Mouse (Mus musculus): Measurements from ENCODE around the gene Btbd9.

Gene Btbd9

DNA sequence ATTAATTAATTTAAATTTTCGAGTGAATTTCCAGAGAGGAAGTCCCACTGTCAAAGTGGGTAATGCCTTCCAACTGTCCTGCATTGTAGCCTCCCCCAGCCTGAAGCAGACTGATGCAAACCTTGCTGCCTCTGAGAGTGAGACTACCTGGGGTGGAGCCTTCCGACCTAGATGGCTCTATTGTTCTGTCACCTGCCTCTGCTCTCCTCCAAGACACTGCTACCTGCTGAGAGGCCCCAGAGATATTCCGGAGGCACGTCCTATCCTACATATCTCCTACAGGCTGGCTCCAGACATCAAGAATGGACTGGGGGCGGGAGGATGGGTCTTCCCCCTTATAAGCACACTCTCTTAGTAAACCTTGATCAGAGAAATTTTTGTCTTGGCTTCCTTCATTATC lies 22.0 kb upstream of the Btbd9 start:
- no peak for DNase-seq (ENCODE audit: low spot score in 2 of 2)

DNA sequence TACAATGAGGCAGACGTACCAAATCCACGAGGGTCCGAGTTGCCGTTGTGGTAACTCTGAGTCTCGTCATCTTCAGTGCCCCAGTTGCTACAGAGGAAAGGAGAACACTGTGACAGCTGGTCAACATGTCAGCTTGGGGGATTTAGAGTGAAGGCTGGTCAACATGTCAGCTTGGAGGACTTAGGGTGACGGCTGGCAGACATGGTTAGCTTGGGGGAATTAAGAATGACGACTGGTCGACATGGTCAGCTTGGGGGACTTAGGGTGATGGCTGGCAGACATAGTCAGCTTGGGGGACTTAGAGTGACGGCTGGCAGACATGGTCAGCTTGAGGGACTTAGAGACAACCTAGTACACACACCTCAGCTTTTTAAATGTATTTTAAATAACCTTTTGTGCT lies 21.5 kb upstream of the Btbd9 start:
- no peak for DNase-seq (ENCODE audit: low spot score in 2 of 2)

DNA sequence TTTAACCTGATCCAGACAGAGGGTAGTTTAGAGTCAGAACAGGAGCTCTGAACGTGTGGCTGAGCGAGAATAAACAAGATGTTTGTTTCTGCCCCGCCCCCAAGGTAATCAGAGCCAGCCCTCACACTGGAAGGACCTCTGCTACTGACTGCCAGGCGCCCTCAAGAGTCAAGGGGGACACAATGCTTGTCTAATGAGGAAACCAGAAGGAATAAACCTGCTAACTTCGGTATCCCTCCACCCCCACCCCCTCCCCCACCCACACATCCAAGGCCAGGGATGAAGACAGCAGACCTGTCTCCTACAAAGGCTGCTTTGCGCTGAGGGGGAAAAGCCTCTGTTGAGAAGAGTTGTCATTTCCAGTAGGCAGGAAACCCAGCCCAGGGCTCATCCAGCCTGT lies 18.6 kb upstream of the Btbd9 start:
- no peak for DNase-seq (ENCODE audit: low spot score in 2 of 2)

DNA sequence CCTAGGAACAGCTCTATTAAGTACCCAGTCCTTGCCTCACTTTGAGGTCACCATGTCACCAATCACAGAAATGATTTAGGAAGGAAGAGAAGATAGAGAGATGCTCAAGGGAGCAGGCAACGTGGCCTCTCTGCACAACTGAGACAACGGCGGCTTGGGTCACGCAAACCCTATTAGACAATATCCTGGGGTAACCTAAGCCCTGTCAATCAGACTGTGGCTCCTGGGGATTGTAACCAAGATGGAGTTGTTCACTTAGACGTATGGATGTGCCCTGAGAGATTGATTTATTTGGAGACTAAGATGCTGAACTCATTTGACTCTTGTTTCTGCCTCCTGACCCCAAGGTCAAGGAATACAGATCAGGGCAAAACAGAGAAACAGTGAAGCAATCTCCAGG lies 18.1 kb upstream of the Btbd9 start:
- no peak for DNase-seq (ENCODE audit: low spot score in 2 of 2)

DNA sequence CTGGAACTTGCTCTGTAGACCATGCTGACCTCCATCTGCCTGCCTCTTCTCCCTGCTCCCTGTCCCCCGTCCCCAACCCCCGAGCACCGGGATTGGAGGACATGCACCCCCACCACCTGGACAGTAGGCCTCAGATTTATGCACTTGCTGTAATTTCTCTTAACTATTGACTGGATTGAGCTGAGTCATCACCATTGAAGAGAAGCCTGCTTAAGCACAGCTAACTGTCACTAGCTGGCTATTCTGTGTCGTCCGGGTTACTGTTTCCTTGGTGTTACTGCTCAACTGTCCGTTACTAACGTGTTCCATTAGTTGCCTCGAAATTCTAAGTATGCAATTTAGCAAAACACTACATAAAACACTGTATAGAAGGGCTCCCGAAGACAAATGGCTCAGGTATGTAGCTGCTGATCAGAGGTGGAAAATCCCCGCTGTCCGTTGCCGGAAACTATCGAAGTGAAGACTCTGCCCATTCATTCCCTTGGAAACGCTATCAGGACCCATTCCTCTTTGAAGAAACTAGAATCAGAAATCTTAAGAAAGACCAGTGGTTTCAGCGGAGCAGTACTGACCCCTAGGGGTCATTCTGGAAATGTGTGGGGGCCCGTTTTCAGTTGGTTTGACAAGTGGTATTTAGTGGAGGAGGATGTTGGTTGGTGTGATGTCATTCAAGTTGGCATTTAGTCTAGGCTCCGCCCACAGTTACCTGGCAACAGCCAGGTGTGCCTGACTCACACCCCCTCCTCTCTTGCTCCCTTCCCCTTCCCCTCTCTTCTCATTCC lies 14.3 kb upstream of the Btbd9 start:
- DNase-seq (ENCODE audit: low spot score in 2 of 2) = peak; percentile 77 to 78

DNA sequence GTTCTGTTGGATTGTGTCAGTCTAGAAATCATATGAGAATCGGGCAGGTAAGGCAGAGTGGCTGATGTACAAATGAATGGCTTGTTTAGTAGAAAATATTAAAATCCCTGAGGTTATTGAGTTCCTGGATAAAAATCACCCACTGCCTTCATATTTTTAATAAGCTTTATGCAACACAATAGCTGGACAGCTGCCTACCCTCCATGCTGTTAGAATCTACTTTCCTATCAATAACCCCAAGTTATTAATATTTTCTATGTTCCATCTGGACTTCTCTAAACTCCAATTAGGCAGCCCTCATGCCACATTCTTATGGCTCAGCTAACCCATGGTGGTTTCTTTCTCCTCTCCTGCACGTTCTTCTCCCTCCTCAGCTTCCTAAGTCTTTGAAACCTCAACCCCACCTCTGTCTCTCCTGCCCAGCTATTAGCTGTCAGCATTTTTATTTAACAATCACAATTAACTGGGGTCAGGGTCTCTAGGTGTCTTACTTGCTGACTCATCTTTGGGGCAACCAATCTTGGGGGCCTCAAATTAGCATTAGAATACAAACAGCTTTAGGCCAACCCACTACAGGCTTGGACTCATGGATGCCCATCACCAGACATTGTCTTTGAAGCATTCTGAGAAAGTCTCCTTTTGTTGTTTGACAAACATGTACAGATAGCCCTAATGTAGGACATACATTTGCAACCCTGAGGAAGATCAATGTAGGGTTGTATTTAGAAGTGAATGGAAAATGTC lies 7.1 kb upstream of the Btbd9 start:
- no peak for DNase-seq (ENCODE audit: low spot score in 2 of 2)

DNA sequence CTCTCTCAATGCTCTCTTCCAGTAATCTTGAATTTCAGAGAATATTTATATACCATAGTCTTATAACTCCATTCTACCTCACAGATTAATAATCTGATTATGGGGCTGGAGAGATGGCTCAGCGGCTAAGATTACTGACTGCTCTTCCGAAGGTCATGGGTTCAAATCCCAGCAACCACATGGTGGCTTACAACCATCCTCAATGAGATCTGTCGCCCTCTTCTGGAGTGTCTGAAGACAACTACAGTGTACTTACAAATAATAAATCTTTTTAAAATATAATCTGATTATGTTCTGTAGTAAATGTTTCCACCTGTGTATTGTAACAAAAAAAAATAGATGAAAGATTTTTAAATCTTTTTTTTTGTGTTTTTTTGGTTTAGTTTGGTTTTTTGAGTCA lies 6.0 kb upstream of the Btbd9 start:
- DNase-seq (ENCODE audit: low spot score in 2 of 2) = no peak

DNA sequence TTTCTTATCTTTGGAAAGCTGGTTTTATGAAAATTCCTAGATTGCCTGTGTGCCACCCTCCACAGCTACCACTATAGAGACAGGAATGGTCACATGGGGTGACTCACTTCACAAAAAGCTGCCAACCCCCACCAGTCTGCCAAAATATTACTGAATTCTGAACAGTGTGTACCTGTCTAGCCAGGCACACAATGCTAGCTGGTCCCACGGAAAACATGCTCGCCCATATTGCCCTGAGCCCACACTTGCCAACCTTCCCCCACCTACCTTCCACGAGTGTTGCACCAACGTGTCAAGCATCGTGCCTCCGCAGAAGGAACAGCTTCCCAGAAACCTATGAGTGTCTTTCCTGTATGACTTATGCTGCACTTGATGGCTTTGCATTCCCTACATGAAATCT lies 4.9 kb upstream of the Btbd9 start:
- DNase-seq (ENCODE audit: low spot score in 2 of 2) = no peak

DNA sequence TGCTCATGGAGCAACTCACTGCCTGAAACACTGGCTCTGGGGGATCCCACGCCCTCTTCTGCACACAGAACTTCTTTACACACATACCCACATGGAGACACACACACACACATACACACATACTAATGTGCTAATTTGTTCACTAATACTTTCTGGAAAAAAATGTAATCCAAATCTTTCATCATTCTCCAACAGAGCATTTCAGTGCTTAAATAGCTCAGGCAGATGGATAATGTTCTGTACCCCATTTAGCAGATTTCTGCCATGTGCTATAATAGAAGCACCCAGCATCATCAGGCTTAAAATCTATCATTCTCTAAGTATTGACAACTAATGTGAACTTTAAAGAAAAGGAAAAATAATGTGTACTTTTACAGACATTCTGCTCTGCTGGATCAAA lies 4.5 kb upstream of the Btbd9 start:
- DNase-seq (ENCODE audit: low spot score in 2 of 2) = no peak

DNA sequence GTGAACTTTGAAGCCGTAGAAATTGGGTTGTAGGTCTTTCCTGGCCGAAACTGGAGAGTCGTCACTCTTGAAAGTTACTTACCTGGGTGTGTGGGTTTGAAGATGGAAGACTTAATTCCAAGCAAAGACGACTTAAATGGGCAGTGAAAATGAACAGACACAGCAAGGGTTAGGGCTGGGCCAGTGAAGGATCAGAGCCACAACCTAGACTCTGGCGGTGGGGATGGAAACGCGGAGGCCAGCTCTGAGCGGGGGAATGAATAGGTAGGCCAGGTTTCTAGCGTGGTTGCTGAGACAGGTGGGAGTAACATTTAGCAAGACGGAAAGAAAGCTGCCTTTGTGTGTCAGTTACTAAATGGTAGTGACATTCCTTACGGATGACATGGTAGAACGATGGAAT lies 658 bp upstream of the Btbd9 start:
- no peak for DNase-seq (ENCODE audit: low spot score in 2 of 2)

DNA sequence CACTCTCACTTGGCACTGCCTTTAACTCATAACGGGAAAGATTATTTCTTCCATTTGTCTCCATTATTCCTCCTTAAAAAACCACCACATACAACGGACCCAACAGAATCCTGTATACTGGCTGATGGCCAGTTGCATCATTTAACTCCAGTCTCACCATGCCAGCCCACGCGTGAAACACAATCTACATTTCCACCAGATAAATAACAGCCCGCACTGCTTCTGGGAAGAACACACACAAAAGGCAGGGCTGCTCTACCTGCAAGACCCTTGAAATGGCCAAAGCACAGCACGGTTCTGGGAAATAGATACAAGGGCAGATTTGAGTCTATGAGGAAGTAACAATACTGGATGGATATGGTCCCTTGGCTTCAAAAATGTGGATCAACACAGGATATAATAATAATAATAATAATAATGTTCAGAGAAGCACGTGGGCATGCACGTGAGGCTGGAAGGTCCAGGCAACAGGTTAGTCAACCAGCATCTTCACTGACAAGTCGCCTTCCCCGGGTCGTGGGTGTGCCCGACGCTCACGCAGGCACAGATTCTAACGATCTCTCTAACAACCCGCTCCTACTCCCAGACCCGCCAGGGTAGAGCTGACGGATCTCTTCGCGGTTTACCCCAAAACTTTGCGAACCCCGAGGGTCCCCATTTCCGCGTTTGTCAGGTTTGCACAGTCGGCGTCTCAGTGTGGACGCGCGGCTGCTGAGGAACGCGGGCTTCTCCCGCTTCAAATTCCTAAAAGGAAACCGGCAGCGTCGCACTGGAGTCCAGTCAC lies 975 bp downstream of the Btbd9 start:
- peak; percentile 47 to 81 for DNase-seq (ENCODE audit: low spot score in 2 of 2)

DNA sequence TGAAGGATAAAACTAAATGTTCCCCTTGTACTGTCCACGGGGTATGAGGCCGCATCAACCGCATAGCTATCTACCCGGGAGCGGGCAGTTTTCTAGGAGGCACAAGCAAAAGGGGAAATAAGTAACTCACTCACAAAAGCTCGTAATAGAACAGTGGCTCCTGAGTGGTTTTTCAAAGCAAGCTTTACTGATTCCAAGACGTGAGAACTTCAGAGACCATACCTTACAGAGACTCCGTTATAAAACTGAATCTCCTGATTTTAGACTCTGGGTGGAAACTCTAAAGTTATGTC lies 1.6 kb downstream of the Btbd9 start:
- no peak for DNase-seq (ENCODE audit: low spot score in 2 of 2)

DNA sequence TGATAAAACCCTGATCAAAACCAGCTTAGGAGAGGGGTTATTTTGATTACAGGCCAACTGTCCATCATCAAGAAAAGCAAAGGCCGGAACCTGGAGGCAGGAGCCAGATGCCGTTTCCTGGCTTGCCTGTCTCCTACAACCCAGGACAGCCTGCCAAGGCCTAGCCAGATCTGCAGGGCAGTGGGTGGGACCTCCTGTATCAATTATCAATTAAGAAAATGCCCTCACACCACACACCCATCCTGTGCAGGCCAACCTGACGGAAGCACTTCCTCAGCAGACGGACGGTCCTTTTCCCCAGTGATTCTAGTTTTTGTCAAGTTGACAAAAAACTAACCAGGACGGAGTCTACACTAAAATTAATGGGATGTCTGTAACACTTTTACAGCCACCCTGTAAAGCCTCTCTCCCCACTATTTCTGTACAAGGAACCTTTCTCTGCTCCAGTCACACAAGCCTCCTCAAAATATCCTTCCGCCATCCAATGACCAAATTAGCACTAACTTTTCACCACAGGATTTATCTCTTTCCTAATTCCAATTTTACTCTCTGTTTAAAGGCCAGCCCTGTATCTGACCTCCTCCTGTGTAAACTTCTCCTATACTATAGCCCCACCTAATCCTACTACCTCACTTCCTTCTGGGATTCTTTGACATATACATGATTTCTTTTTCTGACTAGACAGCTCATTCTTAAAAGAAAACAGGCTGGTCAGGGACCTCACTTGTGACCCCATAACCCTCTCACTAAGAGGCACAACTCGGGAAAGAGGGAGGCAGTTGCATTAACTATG lies 2.1 kb downstream of the Btbd9 start:
- no peak for DNase-seq (ENCODE audit: low spot score in 2 of 2)

DNA sequence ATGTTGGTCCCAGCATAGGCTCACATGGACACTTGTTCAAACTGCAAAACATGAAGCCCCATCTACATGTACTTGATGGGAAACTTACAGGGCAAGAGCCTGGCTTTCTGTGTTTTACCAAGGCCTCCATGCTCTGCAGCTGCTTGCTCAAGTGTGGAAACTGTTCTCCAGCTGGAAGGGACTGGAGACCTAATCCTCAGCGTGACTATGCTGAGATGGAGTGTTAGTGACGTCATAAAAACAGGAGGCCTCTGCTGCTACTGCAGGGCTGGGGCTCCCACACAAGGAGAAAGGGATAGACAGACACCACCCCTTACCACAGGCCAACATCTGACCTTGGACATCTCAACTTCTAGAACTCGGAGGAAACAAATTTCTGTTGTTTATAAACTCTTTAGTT lies 5.3 kb downstream of the Btbd9 start:
- DNase-seq (ENCODE audit: low spot score in 2 of 2) = no peak

DNA sequence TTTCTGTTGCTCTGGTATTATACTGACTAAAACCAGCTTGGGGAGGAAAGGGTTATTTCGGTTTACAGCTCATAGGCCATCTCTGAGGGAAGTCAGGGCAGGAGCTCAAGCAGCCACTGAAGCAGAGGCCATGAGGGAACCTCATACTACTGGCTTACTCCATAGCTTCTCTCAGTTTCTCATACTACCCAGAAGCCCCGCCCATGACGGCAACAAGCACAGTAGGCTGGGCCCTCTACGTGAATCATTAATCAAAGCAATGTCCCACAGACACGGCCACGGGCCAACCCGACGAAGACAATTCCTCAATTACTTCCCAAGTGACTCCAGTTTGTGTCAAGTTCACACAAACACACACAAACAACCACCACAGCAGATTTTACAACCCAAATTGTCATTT lies 6.1 kb downstream of the Btbd9 start:
- no peak for DNase-seq (ENCODE audit: low spot score in 2 of 2)

DNA sequence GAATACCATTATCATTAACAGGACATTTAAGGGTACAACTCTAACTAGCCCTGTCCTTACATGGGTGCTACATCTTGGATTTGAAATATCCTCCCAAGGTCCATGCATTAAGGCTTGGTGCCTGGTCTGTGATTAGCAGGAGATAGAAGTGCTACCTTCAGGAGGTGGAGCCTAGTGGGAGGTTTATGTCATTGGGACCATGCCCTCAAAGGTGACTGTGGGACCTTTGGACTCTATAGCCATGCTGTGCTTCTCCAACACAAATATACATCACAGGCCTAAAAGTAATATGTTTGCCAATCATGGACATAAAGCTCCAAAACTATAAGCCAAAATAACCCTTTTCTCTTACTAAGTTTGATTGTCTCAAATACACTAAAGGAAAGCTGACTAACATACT lies 7.8 kb downstream of the Btbd9 start:
- DNase-seq (ENCODE audit: low spot score in 2 of 2) = no peak

DNA sequence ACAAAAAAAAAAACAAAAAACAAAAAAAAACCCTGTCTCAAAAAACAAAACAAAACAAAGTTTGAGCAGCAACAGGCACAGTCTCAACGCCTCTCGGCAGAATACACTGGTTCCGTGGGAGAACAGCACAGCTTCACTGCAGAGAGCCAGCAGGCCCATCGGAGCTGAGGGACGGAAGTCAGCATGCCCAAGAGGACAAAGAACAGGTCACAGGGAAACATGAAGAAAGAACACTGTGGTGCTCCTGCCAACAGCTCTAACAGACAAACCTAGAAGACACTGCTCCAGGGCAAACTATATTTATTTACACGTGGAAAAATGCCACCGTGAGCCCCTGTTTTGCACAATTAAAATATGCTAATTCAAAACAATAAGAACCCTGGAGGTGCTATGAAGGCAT lies 11.3 kb downstream of the Btbd9 start:
- no peak for DNase-seq (ENCODE audit: low spot score in 2 of 2)

DNA sequence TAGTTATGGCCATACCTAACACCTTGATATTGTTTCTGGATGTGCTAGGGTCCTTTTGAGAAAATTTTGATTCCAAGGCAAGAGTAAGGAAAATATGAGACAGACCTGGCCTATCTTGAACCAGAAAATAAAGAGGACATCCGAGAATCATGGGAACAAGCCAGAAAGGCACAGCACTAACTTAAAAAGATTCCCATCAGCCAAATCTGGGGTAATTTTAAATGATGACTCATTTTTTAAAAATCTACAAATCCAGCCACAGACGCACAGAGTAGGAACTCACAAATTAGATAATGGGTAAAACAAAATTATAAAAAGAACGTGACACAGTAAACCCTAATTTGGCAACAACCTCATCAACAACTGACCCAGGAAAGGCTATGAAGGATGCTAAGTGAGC lies 11.9 kb downstream of the Btbd9 start:
- no peak for DNase-seq (ENCODE audit: low spot score in 2 of 2)

DNA sequence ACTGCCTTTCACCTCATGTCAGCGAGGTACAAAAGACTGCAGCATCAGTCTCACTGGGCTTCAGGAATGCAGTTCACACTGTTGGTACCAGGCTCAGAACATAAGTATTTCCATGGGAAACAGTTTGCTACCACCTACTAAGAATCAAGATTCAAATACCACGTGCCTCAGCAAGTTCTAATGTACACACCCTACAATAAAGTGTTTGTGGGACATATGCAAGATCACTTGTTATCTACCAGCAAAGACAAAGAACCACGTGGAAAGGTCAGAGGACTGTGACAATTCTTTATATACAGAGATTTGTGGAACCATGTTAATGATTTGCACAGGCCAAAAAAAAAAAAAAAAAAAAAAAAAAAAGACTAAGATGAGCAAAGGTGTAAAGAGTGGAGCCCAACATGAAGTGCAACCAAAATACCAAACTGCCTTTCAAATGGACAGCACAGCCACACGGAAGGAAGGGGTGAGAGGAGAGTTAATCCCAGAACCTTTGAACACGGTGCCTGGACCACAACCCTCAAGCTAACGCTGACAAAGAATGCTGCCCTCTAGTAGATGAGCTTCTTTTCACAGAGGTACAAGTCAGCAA lies 12.7 kb downstream of the Btbd9 start:
- no peak for DNase-seq (ENCODE audit: low spot score in 2 of 2)

DNA sequence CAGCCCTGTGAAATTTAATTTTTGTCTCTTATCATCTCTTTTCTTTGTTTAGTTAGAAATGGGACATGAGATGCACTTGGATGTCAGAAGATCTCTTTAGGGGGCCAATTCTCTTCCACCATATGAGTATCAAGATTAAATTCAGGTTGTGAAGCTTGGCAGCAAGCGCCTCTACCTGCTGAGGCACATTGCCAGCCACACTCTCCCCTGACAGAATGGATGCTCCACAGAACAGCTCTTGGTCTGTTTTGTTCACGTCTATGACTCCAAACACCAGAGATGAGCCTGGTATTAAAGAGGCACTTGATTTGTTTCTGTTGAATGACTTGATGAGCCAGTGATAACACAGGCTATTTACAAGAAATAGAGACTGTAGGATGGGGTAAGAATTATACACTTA lies 13.5 kb downstream of the Btbd9 start:
- DNase-seq (ENCODE audit: low spot score in 2 of 2) = no peak

DNA sequence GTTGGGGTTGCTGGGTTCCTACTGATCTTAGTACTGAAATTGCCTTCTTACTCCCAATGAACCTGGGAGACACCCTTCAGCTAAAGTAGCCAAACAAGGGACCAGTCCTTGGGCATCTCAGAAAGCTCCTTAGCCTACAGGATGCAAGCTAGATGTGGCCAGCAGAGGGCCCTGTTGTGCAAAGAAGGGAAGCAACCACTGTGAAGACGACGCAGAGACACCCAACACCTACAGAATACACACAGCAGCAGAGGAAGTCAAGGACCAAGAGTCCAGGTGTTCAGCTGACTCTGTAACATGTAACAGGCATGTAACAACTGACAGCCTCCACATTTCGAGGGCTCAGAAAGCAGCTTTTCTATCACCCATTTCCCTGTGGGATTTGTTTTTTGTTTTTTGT lies 16.8 kb downstream of the Btbd9 start:
- DNase-seq (ENCODE audit: low spot score in 2 of 2) = peak in 1 of 2 experiments; percentile 65

DNA sequence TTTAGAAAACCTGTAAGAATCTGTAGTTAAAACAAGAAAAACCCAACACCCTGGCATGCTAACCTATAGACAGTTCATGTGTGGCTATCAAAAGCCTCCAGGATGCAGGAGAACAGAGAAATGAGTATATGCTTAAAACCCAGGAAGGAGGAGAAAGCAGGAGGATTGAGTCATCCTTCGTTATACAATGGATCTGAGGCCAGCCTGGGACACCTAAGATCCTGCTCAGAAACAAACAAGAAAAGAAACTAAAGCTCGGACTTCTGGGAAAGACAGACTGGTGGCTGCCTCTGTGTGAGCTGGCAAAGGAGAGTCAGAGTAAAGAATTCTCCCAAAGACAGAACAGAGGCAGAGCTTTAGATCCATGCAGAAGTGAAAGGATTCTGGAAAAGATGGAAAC lies 17.7 kb downstream of the Btbd9 start:
- no peak for DNase-seq (ENCODE audit: low spot score in 2 of 2)
